Comparison of ENCODE assay signal across 8 mouse cellular contexts in genomic region chrX:129303987-129304386, GRCm38 (mm10).
DNase-seq lines count a peak whose midpoint lies in the region; ATAC-seq and TF ChIP-seq lines count a peak whose summit lies in the region.
"Had no signal": no experiment of that assay in that cellular context is flagged by ENCODE, and none has a peak within 500 bp of the region (broad histone marks: within the 10 kb centered on the region; RNA-seq: fewer than 3 reads in every experiment).

No protein-coding gene starts in this region.

- H3K9me3 ChIP-seq in forebrain, postnatal 0 days (ENCODE audit: low read length), result no peaks in the 10 kb centered on the region
- H3K9me3 ChIP-seq: heart, embryonic 15.5 days had no signal

- TF ChIP-seq CTCF in forebrain, postnatal 0 days (IDR thresholded peaks at IDR 0.05; ENCODE audit: low read depth), result peak; percentile 78

- 42% methylated on average over 5 of the region's 5 CpGs for WGBS in forebrain, postnatal 0 days

- peak; percentile 58 for ATAC-seq in cerebellum, adult (ENCODE audit: insufficient number of reproducible peaks, low FRiP score, low TSS enrichment)
- peak; percentile 54; the same call in 1 of the 2 replicates for ATAC-seq in forebrain, postnatal 0 days

- no peak overlapping the region for H3K4me3 ChIP-seq in forebrain, postnatal 0 days (ENCODE audit: low read depth, low read length)
- H3K4me3 ChIP-seq: heart, embryonic 15.5 days had no signal

- H3K27me3 ChIP-seq in forebrain, postnatal 0 days (ENCODE audit: insufficient read depth, low read length), result no peaks in the 10 kb centered on the region
- H3K27me3 ChIP-seq: heart, embryonic 15.5 days had no signal

- peak; percentile 77 for DNase-seq in 416B (ENCODE audit: low read depth)
- peak; percentile 0 for DNase-seq in CD4-positive helper T cell, adult 2 months (ENCODE audit: low read depth, low spot score)
- peak; percentile 81 for DNase-seq in forebrain, postnatal 0 days
- DNase-seq in layer of hippocampus, adult 18-20 months (ENCODE audit: low spot score in 2 of 2), result peak; percentile 11 to 39
- DNase-seq in lung, postnatal 25 days (ENCODE audit: low spot score), result peak; percentile 4
- DNase-seq in skeletal muscle tissue, adult 2 months (ENCODE audit: low read depth, low spot score), result peak; percentile 5

- no peak overlapping the region for H3K4me2 ChIP-seq in forebrain, postnatal 0 days (ENCODE audit: low read depth)
- H3K4me2 ChIP-seq: heart, embryonic 15.5 days had no signal

- H3K36me3 ChIP-seq in forebrain, postnatal 0 days (ENCODE audit: insufficient read depth), result no peaks in the 10 kb centered on the region
- H3K36me3 ChIP-seq: heart, embryonic 15.5 days had no signal

- H3K9ac ChIP-seq in forebrain, postnatal 0 days, result no peak overlapping the region
- H3K9ac ChIP-seq: heart, embryonic 15.5 days had no signal

- H3K27ac ChIP-seq in forebrain, postnatal 0 days (ENCODE audit: low read depth, low read length), result no peak overlapping the region
- H3K27ac ChIP-seq: heart, embryonic 15.5 days had no signal

- H3K4me1 ChIP-seq in forebrain, postnatal 0 days (ENCODE audit: insufficient read depth), result no peaks in the 10 kb centered on the region
- H3K4me1 ChIP-seq: heart, embryonic 15.5 days had no signal

Comparison
In these comparisons a context has a peak if more than half of its experiments do, and no peak if none do; other contexts are left out.
1. DNase-seq: peak in every context shown above with its lines; median percentile 81 in forebrain, postnatal 0 days; 77 in 416B; 25 in layer of hippocampus, adult 18-20 months; 5 in skeletal muscle tissue, adult 2 months; 4 in lung, postnatal 25 days; 0 in CD4-positive helper T cell, adult 2 months.